In the genomic region with DNA sequence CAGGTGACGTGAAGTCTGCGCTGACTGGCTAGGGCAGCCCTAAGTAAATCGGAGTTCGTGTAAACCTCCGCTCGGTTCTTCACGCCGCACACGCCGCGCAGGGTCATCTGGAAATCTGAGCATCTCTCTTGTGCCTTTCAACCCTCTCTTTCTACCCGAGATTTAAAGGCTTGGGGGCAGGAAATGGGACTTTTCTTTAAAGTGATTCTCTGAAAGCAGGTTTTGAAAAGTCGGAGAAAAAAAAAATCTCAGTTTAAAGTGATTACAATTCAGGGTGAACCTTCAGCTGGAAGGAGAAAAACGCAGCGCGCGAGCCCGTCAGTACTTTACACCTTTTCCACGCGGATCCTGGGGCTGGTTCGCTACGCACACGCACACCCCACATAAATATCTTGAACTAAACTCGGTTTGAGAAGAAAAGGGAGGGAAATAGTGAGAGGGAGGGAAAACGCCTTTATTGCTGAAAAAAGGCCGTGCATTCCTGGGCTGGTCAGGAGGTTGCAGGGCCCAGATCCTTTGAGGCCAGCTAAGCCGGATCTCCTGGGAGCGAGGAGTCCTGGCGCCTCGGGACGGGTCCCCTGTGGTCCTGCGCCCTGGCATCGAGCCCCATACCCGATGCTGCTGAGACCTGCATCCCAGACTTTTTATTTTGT, we compare ENCODE assay signal across 9 mouse cellular contexts. TPM values are rescaled to one million over a fixed set of nuclear protein-coding genes. Genes with fewer than 3 reads are reported as not detected.
A peak's percentile ranks its signal among the peaks of the same experiment; 100 is the strongest.
DNase-seq lines count a peak whose midpoint lies in the region; ATAC-seq and TF ChIP-seq lines count a peak whose summit lies in the region.
"Had no signal": no experiment of that assay in that cellular context is flagged by ENCODE, and none has a peak within 500 bp of the region (broad histone marks: within the 10 kb centered on the region; RNA-seq: fewer than 3 reads in every experiment).

No protein-coding gene starts in this region.

- H3K27ac ChIP-seq in heart, adult 2 months = peak overlapping the region; percentile 59
- no peak overlapping the region for H3K27ac ChIP-seq in cerebellum, adult 2 months (ENCODE audit: insufficient read depth, low read length)
- peak overlapping the region; percentile 87 for H3K27ac ChIP-seq in intestine, embryonic 14.5 days (ENCODE audit: low read depth)
- peak overlapping the region; percentile 81 for H3K27ac ChIP-seq in limb, embryonic 14.5 days (replicated peaks; ENCODE audit: low read depth, low read length)

- no peaks in the 10 kb centered on the region; the same call in 1 of the 2 replicates for H3K4me1 ChIP-seq in heart, adult 2 months (ENCODE audit: control insufficient read depth, insufficient read depth, low read length)
- no peaks in the 10 kb centered on the region for H3K4me1 ChIP-seq in cerebellum, adult 2 months (ENCODE audit: control insufficient read depth, insufficient read depth, low read length)
- peaks cover 8% of the 10 kb centered on the region for H3K4me1 ChIP-seq in intestine, embryonic 14.5 days (replicated peaks; ENCODE audit: control insufficient read depth, insufficient read depth, low read length)
- H3K4me1 ChIP-seq in limb, embryonic 14.5 days (ENCODE audit: control insufficient read depth, insufficient read depth, low read length) = peaks cover 8% of the 10 kb centered on the region

- no peak for TF ChIP-seq CTCF in heart, adult 2 months (IDR thresholded peaks at IDR 0.05)
- TF ChIP-seq CTCF in cerebellum, adult 2 months (IDR thresholded peaks at IDR 0.05; ENCODE audit: borderline replicate concordance, insufficient read depth, low read depth, low read length) = no peak

- no peaks in the 10 kb centered on the region for H3K27me3 ChIP-seq in heart, adult 2 months (ENCODE audit: control insufficient read depth, insufficient read depth, low read length)
- H3K27me3 ChIP-seq in cerebellum, adult 2 months (ENCODE audit: control insufficient read depth, insufficient read depth, low read length) = no peaks in the 10 kb centered on the region
- no peaks in the 10 kb centered on the region for H3K27me3 ChIP-seq in intestine, embryonic 14.5 days (replicated peaks; ENCODE audit: control insufficient read depth, insufficient read depth, low read length)
- H3K27me3 ChIP-seq in limb, embryonic 14.5 days (ENCODE audit: control insufficient read depth, insufficient read depth, low read length) = no peaks in the 10 kb centered on the region

- peak; percentile 52 to 63 for DNase-seq in heart, adult 2 months
- no peak for DNase-seq in heart, postnatal 10 days
- DNase-seq in cerebellum, adult 2 months = peak; percentile 45 to 52
- peak; percentile 22 to 31 for DNase-seq in frontal cortex, postnatal 14 days (ENCODE audit: low spot score in 2 of 2)
- DNase-seq in intestine, embryonic 14.5 days (ENCODE audit: low spot score) = peak; percentile 57
- DNase-seq in limb, embryonic 14.5 days (ENCODE audit: low spot score) = no peak
- DNase-seq in neural tube, embryonic 10.5 days (ENCODE audit: extremely low spot score, low spot score) = peak; percentile 57
- peak; percentile 26 to 62 for DNase-seq in urinary bladder, postnatal 4 days (ENCODE audit: low spot score in 2 of 2)

- H3K9me3 ChIP-seq in intestine, embryonic 14.5 days (ENCODE audit: control insufficient read depth, low read length) = no peaks in the 10 kb centered on the region
- no peaks in the 10 kb centered on the region for H3K9me3 ChIP-seq in limb, embryonic 14.5 days (ENCODE audit: control insufficient read depth, low read length)

- H3K4me2 ChIP-seq in intestine, embryonic 14.5 days (ENCODE audit: low read length) = peak overlapping the region; percentile 95
- H3K4me2 ChIP-seq in limb, embryonic 14.5 days (replicated peaks; ENCODE audit: low read depth, low read length, severe bottlenecking) = peak overlapping the region; percentile 86

- H3K4me3 ChIP-seq in heart, adult 2 months = peak overlapping the region; percentile 63
- peak overlapping the region; percentile 62 for H3K4me3 ChIP-seq in cerebellum, adult 2 months (replicated peaks; ENCODE audit: insufficient read depth, low read depth, low read length)
- peak overlapping the region; percentile 88 for H3K4me3 ChIP-seq in intestine, embryonic 14.5 days (ENCODE audit: low read depth, low read length)
- H3K4me3 ChIP-seq in limb, embryonic 14.5 days (replicated peaks; ENCODE audit: low read length) = peak overlapping the region; percentile 88

- intact Hi-C loops in heart, adult 2 months (cut with DNase I) = loop anchor here (2.0 to 10.0 kb wide), 5 partner anchors 101 to 709 kb away; no protein-coding TSS in a partner anchor
- intact Hi-C loops in heart, postnatal 10 days (cut with DNase I) = loop anchor here (5.0 to 10.0 kb wide), 5 partner anchors 96 to 579 kb away; no protein-coding TSS in a partner anchor

- ATAC-seq in intestine, embryonic 14.5 days (replicated peaks; ENCODE audit: low FRiP score, low TSS enrichment, low read depth) = peak; percentile 21
- peak; percentile 6; the same call in 1 of the 2 replicates for ATAC-seq in limb, embryonic 14.5 days (ENCODE audit: low FRiP score, low read depth)

- TF ChIP-seq POLR2A in heart, adult 2 months (IDR thresholded peaks at IDR 0.05; ENCODE audit: insufficient read depth, low read depth, low read length) = no peak
- TF ChIP-seq POLR2A in cerebellum, adult 2 months (IDR thresholded peaks at IDR 0.05; ENCODE audit: borderline replicate concordance, insufficient read depth, low read length) = no peak
- TF ChIP-seq POLR2A in limb, embryonic 14.5 days (IDR thresholded peaks at IDR 0.05; ENCODE audit: borderline replicate concordance, extremely low read depth, insufficient read depth, insufficient read length) = no peak

- no peaks in the 10 kb centered on the region for H3K36me3 ChIP-seq in heart, adult 2 months (ENCODE audit: control insufficient read depth, insufficient read depth, low read length)
- H3K36me3 ChIP-seq in intestine, embryonic 14.5 days (ENCODE audit: control insufficient read depth, insufficient read depth, low read length) = no peaks in the 10 kb centered on the region
- no peaks in the 10 kb centered on the region for H3K36me3 ChIP-seq in limb, embryonic 14.5 days (ENCODE audit: control insufficient read depth, insufficient read depth, low read length)

- H3K9ac ChIP-seq in heart, adult 2 months (ENCODE audit: low read depth, low read length) = peak overlapping the region; percentile 66
- H3K9ac ChIP-seq in intestine, embryonic 14.5 days (ENCODE audit: low read length) = peak overlapping the region; percentile 51
- peak overlapping the region; percentile 92 for H3K9ac ChIP-seq in limb, embryonic 14.5 days (ENCODE audit: low read depth, low read length, severe bottlenecking)

- no peaks in the 10 kb centered on the region for H3K79me2 ChIP-seq in heart, adult 2 months (replicated peaks; ENCODE audit: control insufficient read depth, insufficient read depth, low read length)

- under 1% methylated on average over 34 of the region's 34 CpGs for whole genome bisulfite sequencing in heart, adult 2 months
- under 1% methylated on average over 34 of the region's 34 CpGs for WGBS in cerebellum, adult 2 months
- under 1% methylated on average over 34 of the region's 34 CpGs for WGBS in intestine, embryonic 14.5 days
- 2% methylated on average over 34 of the region's 34 CpGs for WGBS in limb, embryonic 14.5 days

- no peak for TF ChIP-seq EP300 in heart, adult 2 months (IDR thresholded peaks at IDR 0.05; ENCODE audit: insufficient read depth, low read depth, low read length)

RNA-seq across cellular contexts. Expression of a gene that starts 2.5 kb away (rescaled TPM):
- total RNA-seq in heart, adult 2 months (2021) = 10 to 100 TPM; 17.5 to 24.0 TPM
- polyA plus RNA-seq in heart, adult 2 months (2012; rRNA removed) = 3.9 and 5.2 TPM in 2 replicates
- total RNA-seq in heart, postnatal 10 days (2021) = 10 to 100 TPM; 32.8 to 41.9 TPM
- 4.1 and 5.2 TPM in 2 replicates for polyA plus RNA-seq in cerebellum, adult 2 months (2012; rRNA removed)
- 42.4 and 51.1 TPM in 2 replicates for polyA plus RNA-seq in intestine, embryonic 14.5 days (2014; fragmentation: Nextera tagmentation; extraction: Ambion mirVana)
- polyA plus RNA-seq in limb, embryonic 14.5 days (2012; rRNA removed) = 22.8 and 25.1 TPM in 2 replicates
- 64.8 and 78.5 TPM in 2 replicates for polyA plus RNA-seq in limb, embryonic 14.5 days (2014; fragmentation: Nextera tagmentation; extraction: Ambion mirVana)
- total RNA-seq: MEL had no signal

Comparison
In these comparisons a context has a peak if more than half of its experiments do, and no peak if none do; other contexts are left out.
1. DNase-seq: peak in heart, adult 2 months (2 of 2), cerebellum, adult 2 months (2 of 2), frontal cortex, postnatal 14 days (2 of 2), intestine, embryonic 14.5 days (single experiment), neural tube, embryonic 10.5 days (single experiment) and urinary bladder, postnatal 4 days (2 of 2); none in heart, postnatal 10 days (0 of 2) and limb, embryonic 14.5 days (single experiment).
2. Peak in every context shown above with its lines, with median percentiles within 50 percentile points of each other: H3K4me3 ChIP-seq and H3K9ac ChIP-seq.